28 mouse cellular contexts compared by ENCODE assay signal in genomic region chr4:62688142-62688541, GRCm38 (mm10).
"Had no signal": no experiment of that assay in that cellular context is flagged by ENCODE, and none has a peak within 500 bp of the region (broad histone marks: within the 10 kb centered on the region; RNA-seq: fewer than 3 reads in every experiment).

No protein-coding gene starts in this region.

- ATAC-seq: liver, embryonic 12.5 days; midbrain, embryonic 13.5 days; midbrain, embryonic 16.5 days had no signal

- H3K9me3 ChIP-seq: limb, embryonic 13.5 days; liver, embryonic 12.5 days; liver, embryonic 15.5 days; lung, embryonic 15.5 days; megakaryocyte, embryonic 14.5 days; midbrain, embryonic 10.5 days; midbrain, embryonic 13.5 days; neural tube, embryonic 12.5 days; neural tube, embryonic 15.5 days; stomach, embryonic 15.5 days had no signal

- H3K4me3 ChIP-seq: layer of hippocampus, adult 2 months; left cerebral cortex, adult 2 months; limb, embryonic 13.5 days; liver, embryonic 12.5 days; liver, embryonic 15.5 days; lung, embryonic 15.5 days; megakaryocyte, embryonic 14.5 days; midbrain, embryonic 10.5 days; midbrain, embryonic 13.5 days; myocyte; neural tube, embryonic 12.5 days; neural tube, embryonic 15.5 days; stomach, embryonic 15.5 days had no signal

- DNase-seq: kidney, adult 2 months; kidney, postnatal 25 days; layer of hippocampus, postnatal 36 days; liver; lung, adult 18-20 months; lung, postnatal 10 days; lung, postnatal 36 days; right cerebral cortex, adult 18-20 months; right cerebral cortex, postnatal 14 days; right cerebral cortex, postnatal 4 days; thymus, adult 2 months; thymus, postnatal 14 days; thymus, postnatal 4 days had no signal

- H3K36me3 ChIP-seq: liver, embryonic 12.5 days; liver, embryonic 15.5 days; stomach, embryonic 15.5 days had no signal

- H3K27ac ChIP-seq: kidney, postnatal 0 days; layer of hippocampus, adult 2 months; left cerebral cortex, adult 2 months; limb, embryonic 13.5 days; liver, embryonic 12.5 days; liver, embryonic 15.5 days; lung, embryonic 15.5 days; midbrain, embryonic 10.5 days; midbrain, embryonic 13.5 days; neural tube, embryonic 12.5 days; neural tube, embryonic 15.5 days had no signal

- H3K4me2 ChIP-seq: limb, embryonic 13.5 days; liver, embryonic 12.5 days; liver, embryonic 15.5 days; lung, embryonic 15.5 days; midbrain, embryonic 13.5 days; neural tube, embryonic 12.5 days; neural tube, embryonic 15.5 days; stomach, embryonic 15.5 days had no signal

- H3K9ac ChIP-seq: limb, embryonic 13.5 days; liver, embryonic 12.5 days; liver, embryonic 15.5 days; lung, embryonic 15.5 days; midbrain, embryonic 13.5 days; neural tube, embryonic 12.5 days; neural tube, embryonic 15.5 days; stomach, embryonic 15.5 days had no signal

- H3K27me3 ChIP-seq: limb, embryonic 13.5 days; liver, embryonic 12.5 days; liver, embryonic 15.5 days; lung, embryonic 15.5 days; midbrain, embryonic 13.5 days; neural tube, embryonic 12.5 days; neural tube, embryonic 15.5 days; stomach, embryonic 15.5 days had no signal
